8 mouse cellular contexts compared by ENCODE assay signal in genomic region chr7:141193348-141193856, GRCm38 (mm10). TPM values are rescaled to one million over a fixed set of nuclear protein-coding genes. Genes with fewer than 3 reads are reported as not detected.
DNase-seq lines count a peak whose midpoint lies in the region; ATAC-seq and TF ChIP-seq lines count a peak whose summit lies in the region.

No protein-coding gene starts in this region.

- DNase-seq in gastrocnemius, adult 8-10 months (ENCODE audit: low spot score in 2 of 2) = peak; percentile 10 to 30
- DNase-seq in gastrocnemius, postnatal 36 days = no peak
- DNase-seq in ES-E14 (ENCODE audit: low read depth, low spot score) = no peak
- DNase-seq in hindbrain, embryonic 14.5 days (ENCODE audit: low spot score) = peak; percentile 24
- DNase-seq in midbrain, embryonic 11.5 days (ENCODE audit: low spot score, missing footprints) = peak; percentile 92
- DNase-seq in thymus, postnatal 36 days = peak; percentile 43 to 65

- no peaks in the 10 kb centered on the region for H3K9me3 ChIP-seq in ES-E14 (ENCODE audit: control insufficient read depth, insufficient read depth, low read depth, low read length)
- H3K9me3 ChIP-seq in hindbrain, embryonic 14.5 days (ENCODE audit: control insufficient read depth, low read length) = no peaks in the 10 kb centered on the region
- H3K9me3 ChIP-seq in limb, embryonic 13.5 days = no peaks in the 10 kb centered on the region
- no peaks in the 10 kb centered on the region for H3K9me3 ChIP-seq in midbrain, embryonic 11.5 days (ENCODE audit: control insufficient read depth, low read length)

- H3K4me2 ChIP-seq in hindbrain, embryonic 14.5 days (replicated peaks) = peak overlapping the region; percentile 96
- H3K4me2 ChIP-seq in limb, embryonic 13.5 days (replicated peaks) = peak overlapping the region; percentile 95
- peak overlapping the region; percentile 99 for H3K4me2 ChIP-seq in midbrain, embryonic 11.5 days

- in situ Hi-C loops in ES-E14 (cut with MboI; ENCODE audit: low sequenced_read_pairs in 2 of 2, unreplicated experiment in 2 of 2) = no loop called here

- 0% methylated on average over 33 of the region's 43 CpGs for WGBS in hindbrain, embryonic 14.5 days
- WGBS in limb, embryonic 13.5 days = under 1% methylated on average over 32 of the region's 43 CpGs
- WGBS in midbrain, embryonic 11.5 days = under 1% methylated on average over 29 of the region's 43 CpGs

- H3K27ac ChIP-seq in ES-E14 (ENCODE audit: insufficient read depth, low read depth, low read length, poor library complexity, severe bottlenecking) = no peak overlapping the region; the same call in 1 of the 2 replicates
- H3K27ac ChIP-seq in embryonic fibroblast, embryonic 13.5 days (ENCODE audit: insufficient read depth, low read length) = peak overlapping the region; percentile 33; the same call in 1 of the 2 replicates
- H3K27ac ChIP-seq in hindbrain, embryonic 14.5 days = peak overlapping the region; percentile 82
- peak overlapping the region; percentile 77 for H3K27ac ChIP-seq in limb, embryonic 13.5 days
- H3K27ac ChIP-seq in midbrain, embryonic 11.5 days (ENCODE audit: low read depth, low read length) = peak overlapping the region; percentile 61

- peak overlapping the region; percentile 81 for H3K9ac ChIP-seq in ES-E14 (ENCODE audit: insufficient read depth, low read depth, low read length, poor library complexity, severe bottlenecking)
- H3K9ac ChIP-seq in hindbrain, embryonic 14.5 days = peak overlapping the region; percentile 97
- H3K9ac ChIP-seq in limb, embryonic 13.5 days = peak overlapping the region; percentile 92
- H3K9ac ChIP-seq in midbrain, embryonic 11.5 days (ENCODE audit: low read length) = peak overlapping the region; percentile 78

- no peak for TF ChIP-seq POLR2A in embryonic fibroblast, embryonic 13.5 days (IDR thresholded peaks at IDR 0.05; ENCODE audit: low read depth, low read length)

- TF ChIP-seq CTCF in embryonic fibroblast, embryonic 13.5 days (IDR thresholded peaks at IDR 0.05; ENCODE audit: borderline replicate concordance, insufficient read depth, low read length) = no peak

- no peak for ATAC-seq in hindbrain, embryonic 14.5 days (ENCODE audit: low FRiP score)
- no peak for ATAC-seq in limb, embryonic 13.5 days (ENCODE audit: low FRiP score, low read depth)
- no peak for ATAC-seq in midbrain, embryonic 11.5 days (ENCODE audit: low FRiP score)

- H3K4me3 ChIP-seq in ES-E14 (ENCODE audit: insufficient read depth in 1 of 2, low read depth in 1 of 2, low read length in 2 of 2, poor library complexity in 1 of 2, severe bottlenecking in 1 of 2) = peak overlapping the region; percentile 88 to 93
- peak overlapping the region; percentile 77 for H3K4me3 ChIP-seq in embryonic fibroblast, embryonic 13.5 days (ENCODE audit: insufficient read depth, low read length)
- peak overlapping the region; percentile 97 for H3K4me3 ChIP-seq in hindbrain, embryonic 14.5 days (replicated peaks; ENCODE audit: low read length)
- H3K4me3 ChIP-seq in limb, embryonic 13.5 days = peak overlapping the region; percentile 85
- peak overlapping the region; percentile 92 for H3K4me3 ChIP-seq in midbrain, embryonic 11.5 days (ENCODE audit: low read depth, low read length)

- no peaks in the 10 kb centered on the region for H3K27me3 ChIP-seq in hindbrain, embryonic 14.5 days (ENCODE audit: control insufficient read depth, insufficient read depth, low read length)
- H3K27me3 ChIP-seq in limb, embryonic 13.5 days = no peaks in the 10 kb centered on the region
- H3K27me3 ChIP-seq in midbrain, embryonic 11.5 days (ENCODE audit: control insufficient read depth, insufficient read depth, low read length) = no peaks in the 10 kb centered on the region

- peaks cover 32% of the 10 kb centered on the region for H3K36me3 ChIP-seq in ES-E14 (ENCODE audit: control insufficient read depth, insufficient read depth, low read length, poor library complexity, severe bottlenecking)
- H3K36me3 ChIP-seq in hindbrain, embryonic 14.5 days (replicated peaks; ENCODE audit: control insufficient read depth, insufficient read depth) = peaks cover 36% of the 10 kb centered on the region
- peaks cover 42% of the 10 kb centered on the region for H3K36me3 ChIP-seq in limb, embryonic 13.5 days
- peaks cover 4% of the 10 kb centered on the region; the same call in 1 of the 2 replicates for H3K36me3 ChIP-seq in midbrain, embryonic 11.5 days (ENCODE audit: control insufficient read depth, insufficient read depth, low read length)

- intact Hi-C loops in gastrocnemius, postnatal 36 days (cut with DNase I) = no loop called here

- H3K4me1 ChIP-seq in ES-E14 (ENCODE audit: control insufficient read depth in 2 of 2, insufficient read depth in 2 of 2, low read length in 2 of 2, poor library complexity in 1 of 2) = peaks cover 0 to 17% of the 10 kb centered on the region in 2 experiments; a peak in 1 of 4 replicates
- 0 out of 2 replicates have a peak, but pooled peaks cover 2% of the 10 kb centered on the region for H3K4me1 ChIP-seq in embryonic fibroblast, embryonic 13.5 days (ENCODE audit: control insufficient read depth, insufficient read depth, low read length)
- H3K4me1 ChIP-seq in hindbrain, embryonic 14.5 days (replicated peaks; ENCODE audit: control insufficient read depth, insufficient read depth, low read length) = peaks cover 21% of the 10 kb centered on the region
- H3K4me1 ChIP-seq in limb, embryonic 13.5 days = peaks cover 25% of the 10 kb centered on the region
- peaks cover 10% of the 10 kb centered on the region for H3K4me1 ChIP-seq in midbrain, embryonic 11.5 days (ENCODE audit: control insufficient read depth, insufficient read depth, low read length)

TF ChIP-seq in ES-E14, 5 proteins besides CTCF, POLR2A, EP300 and RAD21:
- no peak for TF ChIP-seq ZC3H11A (IDR thresholded peaks at IDR 0.05; ENCODE audit: borderline replicate concordance, low read depth, low read length)
- TF ChIP-seq CHD2 (IDR thresholded peaks at IDR 0.05; ENCODE audit: low read depth, low read length) = no peak
- TF ChIP-seq ZNF384 (IDR thresholded peaks at IDR 0.05; ENCODE audit: low read depth, low read length) = no peak
- no peak for TF ChIP-seq HCFC1 (IDR thresholded peaks at IDR 0.05; ENCODE audit: borderline replicate concordance, insufficient read depth, low read length)
- no peak for TF ChIP-seq MAFK (IDR thresholded peaks at IDR 0.05; ENCODE audit: insufficient read depth, low read depth, low read length)

RNA-seq across cellular contexts. Expression of gene Hras, which starts 0.4 kb away (rescaled TPM):
- total RNA-seq in gastrocnemius, adult 8-10 months (2022) = 100 to 1,000 TPM; 112 to 158 (median 132) TPM
- 100 to 1,000 TPM; 148 to 163 TPM for total RNA-seq in gastrocnemius, postnatal 36 days (2021)
- 130 and 133 TPM in 2 replicates for total RNA-seq in ES-E14 (2012; rRNA removed)
- 54.0 and 62.7 TPM in 2 replicates for polyA plus RNA-seq in embryonic fibroblast, embryonic 13.5 days (2011; ENCODE audit: insufficient read length, low read depth, missing spikeins)
- polyA plus RNA-seq in hindbrain, embryonic 14.5 days (2014; fragmentation: Nextera tagmentation; extraction: Ambion mirVana) = 168 and 187 TPM in 2 replicates
- 94.5 and 97.5 TPM in 2 replicates for polyA plus RNA-seq in limb, embryonic 13.5 days (2015; fragmentation: Nextera tagmentation; extraction: Ambion mirVana)
- 86.1 and 103 TPM in 2 replicates for polyA plus RNA-seq in midbrain, embryonic 11.5 days (2014; fragmentation: Nextera tagmentation; extraction: Ambion mirVana)

RNA-seq across cellular contexts. Expression of gene Lrrc56, which starts 0.6 kb away (rescaled TPM):
- 1 to 10 TPM; 1.4 to 2.5 (median 2.0) TPM for total RNA-seq in gastrocnemius, adult 8-10 months (2022)
- 1 to 10 TPM; 2.0 to 2.1 TPM for total RNA-seq in gastrocnemius, postnatal 36 days (2021)
- total RNA-seq in ES-E14 (2012; rRNA removed) = 3.3 and 3.9 TPM in 2 replicates
- polyA plus RNA-seq in embryonic fibroblast, embryonic 13.5 days (2011; ENCODE audit: insufficient read length, low read depth, missing spikeins) = 1.9 and 2.4 TPM in 2 replicates
- 6.6 and 7.6 TPM in 2 replicates for polyA plus RNA-seq in hindbrain, embryonic 14.5 days (2014; fragmentation: Nextera tagmentation; extraction: Ambion mirVana)
- 11.4 and 12.9 TPM in 2 replicates for polyA plus RNA-seq in limb, embryonic 13.5 days (2015; fragmentation: Nextera tagmentation; extraction: Ambion mirVana)
- polyA plus RNA-seq in midbrain, embryonic 11.5 days (2014; fragmentation: Nextera tagmentation; extraction: Ambion mirVana) = 7.5 and 8.8 TPM in 2 replicates

RNA-seq across cellular contexts. Expression of gene Lmntd2, which starts 20.5 kb away (rescaled TPM):
- total RNA-seq in gastrocnemius, adult 8-10 months (2022) = not detected
- not detected for total RNA-seq in gastrocnemius, postnatal 36 days (2021)
- total RNA-seq in ES-E14 (2012; rRNA removed) = 4.0 and 6.4 TPM in 2 replicates
- 0.38 and 0.58 TPM in 2 replicates for polyA plus RNA-seq in embryonic fibroblast, embryonic 13.5 days (2011; ENCODE audit: insufficient read length, low read depth, missing spikeins)
- polyA plus RNA-seq in hindbrain, embryonic 14.5 days (2014; fragmentation: Nextera tagmentation; extraction: Ambion mirVana) = 0.20 and 0.66 TPM in 2 replicates
- 2.6 TPM in 2 replicates for polyA plus RNA-seq in limb, embryonic 13.5 days (2015; fragmentation: Nextera tagmentation; extraction: Ambion mirVana)
- 2.1 and 2.5 TPM in 2 replicates for polyA plus RNA-seq in midbrain, embryonic 11.5 days (2014; fragmentation: Nextera tagmentation; extraction: Ambion mirVana)

RNA-seq across cellular contexts. Expression of gene Rnh1, which starts 20.7 kb away (rescaled TPM):
- 10 to 100 TPM; 51.3 to 63.6 (median 53.6) TPM for total RNA-seq in gastrocnemius, adult 8-10 months (2022)
- total RNA-seq in gastrocnemius, postnatal 36 days (2021) = 10 to 100 TPM; 41.8 to 45.9 TPM
- 61.9 and 70.3 TPM in 2 replicates for total RNA-seq in ES-E14 (2012; rRNA removed)
- 108 and 119 TPM in 2 replicates for polyA plus RNA-seq in embryonic fibroblast, embryonic 13.5 days (2011; ENCODE audit: insufficient read length, low read depth, missing spikeins)
- 53.5 and 56.1 TPM in 2 replicates for polyA plus RNA-seq in hindbrain, embryonic 14.5 days (2014; fragmentation: Nextera tagmentation; extraction: Ambion mirVana)
- 112 and 118 TPM in 2 replicates for polyA plus RNA-seq in limb, embryonic 13.5 days (2015; fragmentation: Nextera tagmentation; extraction: Ambion mirVana)
- 54.6 and 56.7 TPM in 2 replicates for polyA plus RNA-seq in midbrain, embryonic 11.5 days (2014; fragmentation: Nextera tagmentation; extraction: Ambion mirVana)

RNA-seq across cellular contexts. Expression of gene Rassf7, which starts 22.3 kb away (rescaled TPM):
- total RNA-seq in gastrocnemius, adult 8-10 months (2022) = under 1 TPM in 2 of 4 experiments, not detected in 2; 0.38 to 0.56 TPM
- total RNA-seq in gastrocnemius, postnatal 36 days (2021) = under 1 TPM in 1 of 2 experiments, not detected in 1; 0.59 TPM
- 32.2 and 44.3 TPM in 2 replicates for total RNA-seq in ES-E14 (2012; rRNA removed)
- 3.9 and 5.8 TPM in 2 replicates for polyA plus RNA-seq in embryonic fibroblast, embryonic 13.5 days (2011; ENCODE audit: insufficient read length, low read depth, missing spikeins)
- polyA plus RNA-seq in hindbrain, embryonic 14.5 days (2014; fragmentation: Nextera tagmentation; extraction: Ambion mirVana) = 20.2 and 23.5 TPM in 2 replicates
- 32.7 and 34.0 TPM in 2 replicates for polyA plus RNA-seq in limb, embryonic 13.5 days (2015; fragmentation: Nextera tagmentation; extraction: Ambion mirVana)
- 33.5 and 38.3 TPM in 2 replicates for polyA plus RNA-seq in midbrain, embryonic 11.5 days (2014; fragmentation: Nextera tagmentation; extraction: Ambion mirVana)

Comparison
In these comparisons a context has a peak if more than half of its experiments do, and no peak if none do; other contexts are left out.
1. DNase-seq: peak in gastrocnemius, adult 8-10 months (2 of 2), hindbrain, embryonic 14.5 days (single experiment), midbrain, embryonic 11.5 days (single experiment) and thymus, postnatal 36 days (2 of 2); none in gastrocnemius, postnatal 36 days (0 of 2) and ES-E14 (single experiment).
2. Peak in every context shown above with its lines, with median percentiles within 50 percentile points of each other: H3K4me3 ChIP-seq, H3K9ac ChIP-seq and H3K4me2 ChIP-seq.